In the genomic region with DNA sequence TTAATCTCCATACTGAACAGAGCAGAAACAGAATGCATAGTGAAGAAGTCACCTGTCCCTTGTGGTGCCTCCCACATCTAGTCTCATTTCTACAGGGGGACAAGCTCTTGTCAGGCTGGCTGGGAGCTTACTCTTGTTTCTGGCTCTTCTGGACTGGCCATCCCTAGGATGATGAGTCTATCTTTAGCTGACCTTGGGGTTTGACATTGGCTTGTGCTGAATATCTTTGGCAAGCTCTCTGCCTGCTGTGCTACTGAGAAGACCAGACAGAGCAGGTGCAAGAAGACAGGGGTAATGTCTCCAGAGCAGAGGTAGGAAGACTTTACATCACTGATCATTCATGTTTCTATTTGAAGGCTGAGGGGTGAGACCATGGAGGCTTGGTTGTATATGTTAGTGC, we compare ENCODE assay signal across 24 mouse cellular contexts. TPM values are rescaled to one million over a fixed set of nuclear protein-coding genes. Genes with fewer than 3 reads are reported as not detected.
"Had no signal": no experiment of that assay in that cellular context is flagged by ENCODE, and none has a peak within 500 bp of the region (broad histone marks: within the 10 kb centered on the region; RNA-seq: fewer than 3 reads in every experiment).

No protein-coding gene starts in this region.

- H3K4me2 ChIP-seq: limb, embryonic 12.5 days; limb, embryonic 15.5 days; liver, embryonic 11.5 days; lung, embryonic 14.5 days; midbrain, embryonic 12.5 days; midbrain, embryonic 15.5 days; neural tube, embryonic 12.5 days; neural tube, embryonic 15.5 days had no signal

- ATAC-seq: liver, postnatal 0 days; lung, postnatal 0 days; midbrain, embryonic 15.5 days had no signal

- H3K4me1 ChIP-seq: limb, embryonic 12.5 days; limb, embryonic 15.5 days; midbrain, embryonic 12.5 days; midbrain, embryonic 15.5 days; neural tube, embryonic 12.5 days; neural tube, embryonic 15.5 days had no signal

- H3K27me3 ChIP-seq: limb, embryonic 12.5 days; limb, embryonic 15.5 days; midbrain, embryonic 12.5 days; midbrain, embryonic 15.5 days; neural tube, embryonic 12.5 days; neural tube, embryonic 15.5 days had no signal

- H3K4me3 ChIP-seq: layer of hippocampus, adult 2 months; limb, embryonic 12.5 days; limb, embryonic 15.5 days; midbrain, embryonic 12.5 days; midbrain, embryonic 15.5 days; neural tube, embryonic 12.5 days; neural tube, embryonic 15.5 days had no signal

- H3K27ac ChIP-seq: kidney, postnatal 0 days; layer of hippocampus, adult 2 months; limb, embryonic 12.5 days; limb, embryonic 15.5 days; liver, embryonic 14.5 days; macrophage; midbrain, embryonic 12.5 days; midbrain, embryonic 15.5 days; neural tube, embryonic 12.5 days; neural tube, embryonic 15.5 days; stomach, postnatal 0 days had no signal

- H3K9me3 ChIP-seq: limb, embryonic 12.5 days; limb, embryonic 15.5 days; midbrain, embryonic 12.5 days; midbrain, embryonic 15.5 days; neural tube, embryonic 12.5 days; neural tube, embryonic 15.5 days had no signal

- DNase-seq: kidney, postnatal 25 days; layer of hippocampus, adult 9-11 months; liver, postnatal 0 days; lung, embryonic 14.5 days; right cerebral cortex, adult 18-20 months; right cerebral cortex, postnatal 14 days; right cerebral cortex, postnatal 4 days; thymus, adult 2 months; thymus, postnatal 14 days; thymus, postnatal 4 days had no signal

- H3K36me3 ChIP-seq: limb, embryonic 12.5 days; limb, embryonic 15.5 days; midbrain, embryonic 12.5 days; midbrain, embryonic 15.5 days; neural tube, embryonic 12.5 days; neural tube, embryonic 15.5 days had no signal

- H3K9ac ChIP-seq: limb, embryonic 12.5 days; limb, embryonic 15.5 days; liver, embryonic 14.5 days; liver, postnatal 0 days; lung, embryonic 14.5 days; midbrain, embryonic 12.5 days; midbrain, embryonic 15.5 days; neural tube, embryonic 12.5 days; neural tube, embryonic 15.5 days had no signal

RNA-seq across cellular contexts. Expression of a gene that starts 29.5 kb away (rescaled TPM):
- total RNA-seq: megakaryocyte, adult 5-6 weeks had no signal
- polyA plus RNA-seq: macrophage had no signal
